Mouse (Mus musculus): Measurements from ENCODE around the gene Fto.

DNA sequence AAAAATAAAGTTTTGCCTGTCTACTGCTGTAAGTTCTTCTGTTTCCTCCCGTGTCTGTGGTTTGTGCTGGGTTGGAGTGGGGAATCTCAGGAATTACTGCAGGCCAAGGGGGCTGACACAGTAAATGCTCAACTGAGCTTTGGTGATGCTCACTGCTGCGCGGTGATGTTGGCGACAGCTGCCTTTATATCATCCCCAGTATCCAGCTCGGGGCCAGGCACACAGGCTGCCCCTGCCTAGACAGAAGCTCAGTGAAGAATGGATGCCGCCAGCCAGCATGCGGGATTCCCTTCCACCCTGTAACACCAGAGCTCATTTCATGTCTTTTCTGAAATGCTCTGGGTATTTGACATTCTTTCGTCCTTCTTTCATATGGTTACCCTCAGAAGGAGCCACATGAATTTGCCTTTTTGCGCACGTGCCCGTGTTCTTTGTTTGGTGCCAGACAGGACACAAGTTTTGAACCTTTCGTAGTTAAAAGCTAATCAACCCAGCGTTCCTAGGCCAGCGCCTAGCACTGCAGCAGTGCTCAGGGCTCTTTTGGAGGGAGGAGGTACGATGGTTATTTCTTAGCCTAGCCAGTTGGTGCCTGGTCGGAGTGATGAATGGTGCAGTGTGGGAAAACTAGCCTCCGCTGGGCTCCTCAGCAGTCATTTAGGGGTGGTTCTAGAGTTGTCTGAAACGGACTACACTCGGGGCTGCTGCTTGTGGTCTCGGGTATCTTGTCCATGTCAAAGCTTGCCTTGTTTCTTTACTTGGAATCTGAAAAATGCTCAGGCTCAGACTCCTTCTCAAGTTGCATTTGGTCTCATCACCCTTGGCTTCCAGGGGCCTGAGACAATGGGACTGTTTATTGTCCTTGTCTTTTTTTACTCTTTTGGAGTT lies 62.0 kb downstream of the Fto start:
- no peak for TF ChIP-seq CTCF (IDR thresholded peaks at IDR 0.05; ENCODE audit: low read depth)
- no peak for TF ChIP-seq EP300 (IDR thresholded peaks at IDR 0.05; ENCODE audit: low read depth)
